8 mouse cellular contexts compared by ENCODE assay signal in the genomic region with DNA sequence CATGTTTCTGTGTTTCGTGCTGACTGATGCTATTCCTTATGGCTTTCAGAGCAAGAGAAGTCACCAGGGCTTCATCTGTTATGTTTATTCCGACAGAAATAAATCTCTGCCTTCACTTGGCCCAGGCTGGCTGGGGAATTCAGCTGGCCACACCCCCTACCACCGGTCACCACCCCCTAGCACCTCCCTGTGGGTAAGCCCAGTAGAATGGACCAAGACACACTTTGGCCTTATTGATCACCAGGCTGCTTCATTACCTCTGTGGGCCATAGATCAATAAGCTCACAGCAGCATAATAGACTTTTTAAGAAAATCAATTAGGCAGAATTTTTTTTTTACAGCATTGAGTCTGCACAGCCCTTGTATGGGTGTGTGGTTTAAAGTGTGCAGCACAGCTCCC. TPM values are rescaled to one million over a fixed set of nuclear protein-coding genes. Genes with fewer than 3 reads are reported as not detected.
A peak's percentile ranks its signal among the peaks of the same experiment; 100 is the strongest.
DNase-seq lines count a peak whose midpoint lies in the region; ATAC-seq and TF ChIP-seq lines count a peak whose summit lies in the region.

No protein-coding gene starts in this region.

- 0 out of 2 replicates have a peak overlapping the region, but pooled peaks have one; percentile 21 for H3K4me2 ChIP-seq in intestine, postnatal 0 days (replicated peaks; ENCODE audit: low read depth)

- intact Hi-C loops in heart, postnatal 10 days (cut with DNase I): no loop called here

- H3K27me3 ChIP-seq in intestine, postnatal 0 days (replicated peaks; ENCODE audit: control insufficient read depth, insufficient read depth, low read length): peaks cover 14% of the 10 kb centered on the region
- H3K27me3 ChIP-seq in midbrain, embryonic 10.5 days (ENCODE audit: low read depth, poor library complexity, severe bottlenecking): peaks cover 59% of the 10 kb centered on the region

- H3K4me1 ChIP-seq in intestine, postnatal 0 days (replicated peaks; ENCODE audit: control insufficient read depth, insufficient read depth, low read length): peaks cover 10% of the 10 kb centered on the region
- H3K4me1 ChIP-seq in midbrain, embryonic 10.5 days: peaks cover 45% of the 10 kb centered on the region

- H3K9me3 ChIP-seq in intestine, postnatal 0 days (ENCODE audit: control insufficient read depth): no peaks in the 10 kb centered on the region
- no peaks in the 10 kb centered on the region for H3K9me3 ChIP-seq in midbrain, embryonic 10.5 days (replicated peaks)

- no peak for TF ChIP-seq CTCF in brain, embryonic 14.5 days (IDR thresholded peaks at IDR 0.05; ENCODE audit: borderline replicate concordance, extremely low read depth, insufficient read depth, insufficient read length)
- TF ChIP-seq CTCF in intestine, postnatal 0 days (IDR thresholded peaks at IDR 0.05; ENCODE audit: low read depth): no peak

- no peaks in the 10 kb centered on the region for H3K36me3 ChIP-seq in intestine, postnatal 0 days (ENCODE audit: control insufficient read depth, insufficient read depth)
- no peaks in the 10 kb centered on the region for H3K36me3 ChIP-seq in midbrain, embryonic 10.5 days

- DNase-seq in heart, adult 18-20 months: peak; percentile 44 to 52
- no peak for DNase-seq in heart, postnatal 10 days
- DNase-seq in brain, embryonic 14.5 days (ENCODE audit: low read depth): peak; percentile 49
- DNase-seq in midbrain, embryonic 10.5 days (ENCODE audit: low spot score): no peak
- DNase-seq in layer of hippocampus, adult 11-12 months (ENCODE audit: low spot score): no peak
- DNase-seq in thymus, postnatal 4 days: no peak
- DNase-seq in left cerebral cortex, adult 18-20 months (ENCODE audit: low spot score in 2 of 2): no peak

- TF ChIP-seq POLR2A in brain, embryonic 14.5 days (IDR thresholded peaks at IDR 0.05; ENCODE audit: borderline replicate concordance, extremely low read depth, insufficient read depth, insufficient read length, poor library complexity, severe bottlenecking): no peak

- no peak overlapping the region for H3K27ac ChIP-seq in intestine, postnatal 0 days (ENCODE audit: low read depth, low read length)
- no peak overlapping the region for H3K27ac ChIP-seq in midbrain, embryonic 10.5 days (replicated peaks)

- 9% methylated on average over 3 of the region's 3 CpGs for WGBS in intestine, postnatal 0 days
- WGBS in midbrain, embryonic 10.5 days: 25% methylated on average over 3 of the region's 3 CpGs

- ATAC-seq in intestine, postnatal 0 days: no peak

- no peak overlapping the region for H3K4me3 ChIP-seq in intestine, postnatal 0 days (ENCODE audit: low read depth, low read length)
- 0 out of 2 replicates have a peak overlapping the region, but pooled peaks have one; percentile 11 for H3K4me3 ChIP-seq in midbrain, embryonic 10.5 days

- no peak overlapping the region for H3K9ac ChIP-seq in intestine, postnatal 0 days (ENCODE audit: low read depth, low read length)

RNA-seq across cellular contexts. Expression of a gene that starts 35.9 kb away (rescaled TPM):
- 10 to 100 TPM; 28.1 to 32.0 TPM for total RNA-seq in heart, adult 18-20 months (2021)
- 10 to 100 TPM; 32.2 to 33.9 TPM for total RNA-seq in heart, postnatal 10 days (2021)
- 54.3 and 82.0 TPM in 2 replicates for polyA plus RNA-seq in brain, embryonic 14.5 days (2012; rRNA removed)
- 6.1 and 6.9 TPM in 2 replicates for polyA plus RNA-seq in intestine, postnatal 0 days (2015; fragmentation: Nextera tagmentation; extraction: Ambion mirVana)
- 9.4 and 12.4 TPM in 2 replicates for polyA plus RNA-seq in midbrain, embryonic 10.5 days (2016; fragmentation: Nextera tagmentation; extraction: Ambion mirVana)
- 10 to 100 TPM; 53.3 to 54.9 TPM for total RNA-seq in left cerebral cortex, adult 18-20 months (2021)

Comparison
In these comparisons a context has a peak if more than half of its experiments do, and no peak if none do; other contexts are left out.
1. DNase-seq: peak in heart, adult 18-20 months (2 of 2) and brain, embryonic 14.5 days (single experiment); none in heart, postnatal 10 days (0 of 2), midbrain, embryonic 10.5 days (single experiment), layer of hippocampus, adult 11-12 months (single experiment), thymus, postnatal 4 days (single experiment) and left cerebral cortex, adult 18-20 months (0 of 2).